Mouse (Mus musculus): ENCODE data around the gene Cisd1. TPM values are rescaled to one million over a fixed set of nuclear protein-coding genes. Genes with fewer than 3 reads are reported as not detected.

Gene Cisd1
- 15.9 and 16.2 TPM in 2 replicates for polyA plus RNA-seq (2012)

GRCm38 (mm10) chr10:71344579-71345143 is at the start of gene Cisd1:
Gene Cisd1 (minus strand): TSS chr10:71344954.

GRCm38 (mm10) chr10:71347509-71347949 is 2.8 kb upstream of the Cisd1 start, which contains the start of gene Ipmk:
Gene Ipmk (plus strand): TSS chr10:71347763.

DNA sequence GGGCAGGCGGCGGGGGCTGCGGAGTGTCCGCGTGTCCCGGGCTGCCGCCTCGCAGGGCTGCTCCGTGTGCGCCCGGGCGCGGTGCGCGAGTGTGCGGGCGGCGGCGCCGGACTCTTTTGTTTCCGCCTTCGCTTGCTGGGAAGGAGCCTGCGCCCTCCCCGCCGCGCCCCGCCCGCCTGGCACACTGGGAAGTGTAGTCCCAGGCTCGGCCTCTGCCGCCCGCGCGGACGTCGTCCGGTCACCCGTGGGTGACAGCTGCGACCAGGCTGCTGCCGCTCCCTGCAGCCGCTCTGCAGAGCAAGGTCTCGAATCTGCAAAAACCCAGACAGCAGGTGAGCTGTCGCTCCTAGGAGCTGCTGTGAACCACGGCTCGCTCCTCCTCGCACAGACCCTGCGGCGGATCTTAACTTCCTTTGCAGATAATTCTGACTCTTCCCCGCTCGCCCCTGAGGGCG is 59.6 kb downstream of the Cisd1 start, which contains the start of gene Ube2d1:
Gene Ube2d1, minus strand, starts transcription at position 137 of the 455 bp plus-strand sequence.

Other genes starting within 250 kb of the Cisd1 start
- gene Bicc1, start 185.3 kb downstream of the Cisd1 start, polyA plus RNA-seq (2012): not detected in 2 replicates
- gene Tfam, start 106.7 kb downstream of the Cisd1 start, polyA plus RNA-seq (2012): 6.0 and 8.7 TPM in 2 replicates
- gene Ube2d1, start 59.7 kb downstream of the Cisd1 start, polyA plus RNA-seq (2012): 9.5 and 12.9 TPM in 2 replicates
- gene Ipmk, start 2.8 kb upstream of the Cisd1 start, polyA plus RNA-seq (2012): 13.4 and 17.0 TPM in 2 replicates

All from megakaryocyte-erythroid progenitor cell, adult 5 weeks (primary cell).